Mouse (Mus musculus) midbrain, postnatal 0 days (tissue): ENCODE data around the gene Dagla. TPM values are rescaled to one million over a fixed set of nuclear protein-coding genes. Genes with fewer than 3 reads are reported as not detected.

Experiments used
- ATAC-seq: fragments of 200-750 bp; cut with Nextera tagmentation; 2 replicates; pipeline ENCODE4 v1.8.0; 2017; ENCODE audit warnings: moderate number of reproducible peaks, mild to moderate bottlenecking, moderate TSS enrichment, moderate library complexity; ENCODE audit not compliant: low FRiP score
- DNase-seq: peaks from one replicate; pipeline ENCODE4 v3.0.0-alpha.2; 2015; ENCODE audit warnings: low spot score
- H3K27ac ChIP-seq: fragments of 300-500 bp; sonication (generic); 2 replicates; pipeline ENCODE4 v1.5.1; 2014; ENCODE audit warnings: low read depth, mild to moderate bottlenecking, low read length, mixed read lengths
- H3K27me3 ChIP-seq: fragments of 300-500 bp; sonication (generic); 2 replicates; pipeline ENCODE4 v1.6.1; 2014; ENCODE audit warnings: low read length, control low read depth, mixed read lengths; ENCODE audit not compliant: insufficient read depth
- H3K36me3 ChIP-seq: fragments of 300-500 bp; sonication (generic); 2 replicates; pipeline ENCODE4 v1.6.1; 2014; ENCODE audit warnings: low read length, control low read depth, mixed read lengths; ENCODE audit not compliant: insufficient read depth
- H3K4me1 ChIP-seq: fragments of 300-500 bp; sonication (generic); 2 replicates; pipeline ENCODE4 v1.6.1; 2014; ENCODE audit warnings: mild to moderate bottlenecking, control low read depth, antibody characterized with exemption, low read length, mixed read lengths; ENCODE audit not compliant: insufficient read depth
- H3K4me2 ChIP-seq: fragments of 300-500 bp; sonication (generic); 2 replicates; pipeline ENCODE4 v1.6.1; 2014; ENCODE audit warnings: low read depth, mild to moderate bottlenecking, low read length, mixed read lengths; ENCODE audit not compliant: poor library complexity, severe bottlenecking
- H3K4me3 ChIP-seq: fragments of 300-500 bp; sonication (generic); 2 replicates; pipeline ENCODE4 v1.5.1; 2014; ENCODE audit warnings: low read depth, mild to moderate bottlenecking, low read length, moderate library complexity
- H3K9ac ChIP-seq: fragments of 300-500 bp; sonication (generic); replicated peaks from 2 replicates; pipeline ENCODE4 v1.6.1; 2014; ENCODE audit warnings: mild to moderate bottlenecking, low read length, moderate library complexity, mixed read lengths; ENCODE audit not compliant: poor library complexity, severe bottlenecking
- H3K9me3 ChIP-seq: fragments of 300-500 bp; sonication (generic); 2 replicates; pipeline ENCODE4 v1.6.1; 2016; ENCODE audit warnings: low read length, control low read depth
- CTCF ChIP-seq: IDR thresholded peaks from 2 replicates; pipeline ENCODE4 v1.5.1; 2016; ENCODE audit warnings: antibody characterized with exemption, mild to moderate bottlenecking
- WGBS: fragments of 180-500 bp; shearing (Covaris S2); extraction: QIAGEN DNeasy Blood & Tissue Kit; methylation state at CpG from one replicate; pipeline ENCODE4 v1.1.7; 2014; 5-methylcytosine and 5-hydroxymethylcytosine counted together
- polyA plus RNA-seq: library from polyadenylated mRNA; unstranded; fragments of >200 nt; fragmentation: Nextera tagmentation; extraction: Ambion mirVana; gene quantifications from 2 replicates; pipeline ENCODE4 v1.2.1, GENCODE M21; 2015
- total RNA-seq: library from RNA; depleted of rRNA; stranded (reverse); fragments of >200 nt; gene quantifications from 2 replicates; pipeline ENCODE4 v1.2.3, GENCODE M21; 2014

Gene Dagla
- total and polyA plus RNA-seq, 2 experiments from 2014 or later: 13.7 to 40.8 TPM

DNA sequence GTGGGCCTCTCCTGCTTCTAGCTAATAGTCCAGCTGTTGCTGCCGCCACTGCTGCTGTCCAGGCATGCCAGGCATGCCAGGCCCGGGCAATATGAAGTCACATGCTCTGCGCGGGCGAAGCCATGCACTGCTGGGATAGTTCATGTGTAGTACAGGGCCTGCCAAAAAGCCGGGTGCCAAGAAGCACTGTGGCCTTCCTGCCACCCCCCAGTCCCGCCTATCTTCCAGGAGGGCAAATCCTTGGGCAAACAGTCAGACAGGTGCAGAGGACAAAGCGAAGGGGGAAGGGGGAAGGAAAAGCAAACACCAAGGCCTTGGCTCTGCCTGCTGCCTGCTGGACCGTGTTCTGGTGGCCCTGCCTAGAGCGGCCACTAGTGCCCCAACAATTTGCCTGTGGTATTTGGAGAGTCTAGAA lies 18.2 kb downstream of the Dagla start:
- peaks cover under 1% of the 10 kb centered on the region; the same call in 1 of the 2 replicates for H3K4me1 ChIP-seq
- TF ChIP-seq CTCF: no peak
- 83% methylated on average over 10 of the region's 10 CpGs for WGBS
- no peaks in the 10 kb centered on the region for H3K9me3 ChIP-seq
- no peak overlapping the region for H3K4me2 ChIP-seq
- no peak overlapping the region for H3K27ac ChIP-seq
- no peak overlapping the region for H3K4me3 ChIP-seq
- ATAC-seq (no peak), DNase-seq (no peak)
- H3K9ac ChIP-seq: no peak overlapping the region
- no peaks in the 10 kb centered on the region for H3K27me3 ChIP-seq
- no peaks in the 10 kb centered on the region for H3K36me3 ChIP-seq

DNA sequence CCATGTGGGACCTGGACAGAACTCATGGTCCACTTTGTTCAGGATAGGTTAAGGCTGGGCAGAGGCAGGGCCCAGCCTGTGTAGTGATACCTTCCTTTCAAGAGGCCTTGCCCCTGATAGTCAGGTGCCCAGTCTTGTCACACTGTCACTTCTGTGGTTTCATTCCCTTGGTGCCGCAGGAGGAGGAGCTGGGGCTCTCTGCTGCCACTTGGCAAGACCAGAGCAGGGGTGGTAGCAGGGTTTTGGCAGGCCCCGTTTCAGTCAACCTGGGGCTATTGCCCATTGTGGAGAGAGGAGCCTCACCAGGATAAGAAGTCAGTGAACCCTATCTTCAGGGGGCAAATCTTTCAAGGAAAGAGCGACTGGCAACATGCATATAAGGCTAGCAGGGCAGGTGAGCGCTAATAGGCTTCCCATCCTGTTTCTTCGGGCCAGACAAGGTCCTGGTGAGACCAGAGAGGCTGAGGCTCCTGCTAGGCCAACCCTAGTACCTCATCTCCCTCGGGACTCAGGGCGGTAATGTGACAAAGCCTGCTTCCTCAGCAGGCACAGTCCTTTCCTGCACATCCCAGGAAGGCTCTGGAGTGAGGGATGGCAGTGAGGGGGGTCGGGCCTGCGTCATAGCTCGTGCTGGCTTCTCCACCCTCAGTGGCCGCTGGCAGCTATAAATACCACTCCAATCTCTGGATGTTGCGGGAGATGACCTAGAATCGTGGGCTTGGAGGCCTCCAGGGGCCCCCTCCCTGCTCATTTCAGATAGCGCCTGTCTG lies 23.7 kb downstream of the Dagla start:
- TF ChIP-seq CTCF: no peak
- Histone ChIP-seq H3K9me3 (no peaks in the 10 kb centered on the region), H3K27ac (no peak overlapping the region), H3K4me2 (no peak overlapping the region), H3K36me3 (no peaks in the 10 kb centered on the region), H3K4me1 (peaks cover 8% of the 10 kb centered on the region; the same call in 1 of the 2 replicates), H3K4me3 (no peak overlapping the region), H3K9ac (no peak overlapping the region), H3K27me3 (no peaks in the 10 kb centered on the region)
- 72% methylated on average over 14 of the region's 14 CpGs for WGBS
- DNase-seq: no peak
- no peak for ATAC-seq

DNA sequence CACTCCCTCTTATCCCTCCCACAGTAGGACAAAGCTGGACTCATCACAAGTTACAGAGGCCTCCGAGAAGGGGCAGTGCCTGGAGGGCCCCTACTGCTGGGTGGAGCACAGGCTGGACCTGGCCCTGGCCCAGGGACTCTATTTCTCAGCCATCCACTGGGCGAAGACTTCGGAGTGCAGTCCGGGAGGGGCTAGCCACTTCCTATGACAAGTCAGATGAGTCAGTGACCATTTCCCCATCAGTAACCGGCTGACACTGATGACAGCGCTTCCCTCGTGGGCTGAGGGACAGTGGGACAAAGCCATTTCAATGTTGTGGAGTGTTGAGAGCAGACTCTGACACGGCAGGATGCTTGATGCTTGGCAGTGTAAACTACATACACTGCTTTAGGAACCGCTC lies 25.0 kb downstream of the Dagla start:
- WGBS: 89% methylated on average over 9 of the region's 9 CpGs
- TF ChIP-seq CTCF: no peak
- Histone ChIP-seq H3K9me3 (no peaks in the 10 kb centered on the region), H3K4me2 (no peak overlapping the region), H3K4me1 (peaks cover 8% of the 10 kb centered on the region; the same call in 1 of the 2 replicates), H3K36me3 (no peaks in the 10 kb centered on the region), H3K9ac (no peak overlapping the region), H3K27ac (no peak overlapping the region), H3K4me3 (no peak overlapping the region), H3K27me3 (no peaks in the 10 kb centered on the region)
- ATAC-seq (no peak), DNase-seq (no peak)

DNA sequence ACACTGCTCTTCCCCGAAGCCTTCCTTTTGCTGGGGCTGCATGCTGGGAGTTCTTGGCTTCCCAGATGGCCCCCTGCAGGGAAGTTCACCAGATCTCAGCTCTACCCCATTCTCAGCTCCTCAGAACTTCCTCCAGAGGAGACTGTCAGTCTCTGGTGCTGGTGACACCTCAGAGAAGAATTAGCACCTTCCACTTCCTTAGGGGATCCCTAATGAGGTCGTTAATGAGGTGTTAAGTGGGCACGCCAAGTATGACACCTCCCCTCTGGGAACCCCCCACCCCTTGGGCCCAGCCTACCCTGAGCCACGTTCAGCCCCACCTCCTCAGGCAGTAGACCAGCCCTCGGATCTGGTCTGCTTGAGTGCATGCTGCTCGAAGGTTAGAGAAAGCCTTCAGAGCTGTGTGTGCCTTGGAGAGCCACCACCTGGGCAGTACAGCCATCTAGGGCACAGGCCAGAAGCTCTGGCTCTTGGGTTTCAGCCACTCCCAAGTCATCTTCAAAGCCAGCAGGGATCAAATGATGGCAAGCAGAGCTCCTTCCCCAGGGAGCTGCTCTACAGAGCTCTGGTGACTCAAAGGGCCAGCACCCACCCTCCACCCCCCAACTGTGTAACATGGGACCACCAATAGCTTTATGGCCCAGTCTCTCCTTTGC lies 25.9 kb downstream of the Dagla start:
- Histone ChIP-seq H3K4me1 (peaks cover 8% of the 10 kb centered on the region; the same call in 1 of the 2 replicates), H3K4me3 (no peak overlapping the region), H3K9me3 (no peaks in the 10 kb centered on the region), H3K27me3 (no peaks in the 10 kb centered on the region), H3K27ac (no peak overlapping the region), H3K4me2 (no peak overlapping the region), H3K36me3 (no peaks in the 10 kb centered on the region), H3K9ac (no peak overlapping the region)
- no peak for DNase-seq
- 42% methylated on average over 6 of the region's 6 CpGs for WGBS
- no peak for TF ChIP-seq CTCF
- ATAC-seq: 0 out of 2 replicates have a peak, but pooled peaks have one; percentile 17

DNA sequence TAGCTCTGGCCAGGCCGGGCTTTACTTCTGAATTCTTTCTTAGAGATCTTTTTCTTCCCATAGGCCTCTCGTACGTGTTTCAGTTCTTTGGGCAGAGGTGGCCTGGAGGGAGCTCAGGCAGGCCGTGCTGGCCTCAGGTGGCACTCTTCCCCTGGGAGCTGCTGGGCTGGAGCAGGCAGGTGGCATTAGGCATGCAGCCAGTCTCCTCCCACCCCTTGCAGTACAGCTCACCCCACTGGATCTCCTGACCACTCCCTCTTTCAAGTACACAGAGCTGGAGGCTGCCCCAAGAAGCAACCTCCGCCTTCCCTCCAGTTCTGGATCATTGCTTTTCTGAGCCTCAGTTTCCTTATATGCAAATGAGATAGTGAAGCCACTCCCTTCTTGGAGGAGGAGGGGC lies 26.9 kb downstream of the Dagla start:
- no peaks in the 10 kb centered on the region for H3K36me3 ChIP-seq
- DNase-seq (no peak), ATAC-seq (no peak)
- no peak overlapping the region for H3K4me2 ChIP-seq
- no peaks in the 10 kb centered on the region for H3K9me3 ChIP-seq
- 34% methylated on average over 5 of the region's 5 CpGs for WGBS
- TF ChIP-seq CTCF: no peak
- H3K4me1 ChIP-seq: peaks cover 14% of the 10 kb centered on the region; the same call in 1 of the 2 replicates
- H3K9ac ChIP-seq: no peak overlapping the region
- no peaks in the 10 kb centered on the region for H3K27me3 ChIP-seq
- H3K4me3 ChIP-seq: no peak overlapping the region
- no peak overlapping the region for H3K27ac ChIP-seq

DNA sequence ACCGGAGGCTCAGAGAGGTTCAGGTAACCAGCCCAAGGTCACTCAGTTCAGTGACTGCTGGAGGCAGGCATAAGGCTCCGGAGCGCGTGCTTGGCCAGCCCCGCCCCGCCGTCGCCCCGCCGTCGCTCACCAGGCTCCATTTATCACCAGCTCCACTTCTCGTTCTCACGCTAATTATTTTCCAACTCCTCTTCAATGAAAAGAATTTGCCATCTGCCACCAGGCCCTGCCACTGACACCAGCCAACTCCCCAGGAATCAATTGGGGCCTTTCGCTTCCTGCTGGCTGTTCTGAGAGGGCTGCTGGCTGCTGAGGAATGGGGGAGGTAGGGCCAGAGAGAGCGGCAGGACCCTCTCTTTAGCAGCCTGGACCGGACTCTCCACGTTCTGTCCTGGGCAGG lies 27.3 kb downstream of the Dagla start:
- Histone ChIP-seq H3K4me3 (no peak overlapping the region), H3K9ac (no peak overlapping the region), H3K27me3 (no peaks in the 10 kb centered on the region), H3K27ac (no peak overlapping the region), H3K4me2 (peak overlapping the region; percentile 6; the same call in 1 of the 2 replicates), H3K36me3 (no peaks in the 10 kb centered on the region), H3K4me1 (peaks cover 14% of the 10 kb centered on the region; the same call in 1 of the 2 replicates), H3K9me3 (no peaks in the 10 kb centered on the region)
- TF ChIP-seq CTCF: no peak
- DNase-seq (peak; percentile 67), ATAC-seq (no peak)
- 10% methylated on average over 17 of the region's 17 CpGs for WGBS
